Mouse (Mus musculus) megakaryocyte, embryonic 14.5 days (primary cell): ENCODE results near the gene Camk2b. TPM values are rescaled to one million over a fixed set of nuclear protein-coding genes. Genes with fewer than 3 reads are reported as not detected.

ENCODE experiments used
- H3K27me3 ChIP-seq: replicated peaks from 2 replicates; pipeline ENCODE3; 2012; ENCODE audit warnings: inconsistent platforms
- H3K36me3 ChIP-seq: replicated peaks from 2 replicates; pipeline ENCODE3; 2012; ENCODE audit warnings: low read length, inconsistent platforms, mixed read lengths
- H3K4me1 ChIP-seq: 2 replicates; pipeline ENCODE4 v1.6.1; 2012; ENCODE audit warnings: inconsistent platforms
- H3K4me3 ChIP-seq: replicated peaks from 2 replicates; pipeline ENCODE3; 2012; ENCODE audit warnings: moderate library complexity, mild to moderate bottlenecking, inconsistent platforms
- H3K9me3 ChIP-seq: 2 replicates; pipeline ENCODE4 v1.6.1; 2012; ENCODE audit warnings: inconsistent platforms
- FLI1 ChIP-seq: IDR thresholded peaks from 2 replicates; pipeline ENCODE4 v1.6.1; 2012; ENCODE audit warnings: low read length, inconsistent platforms, mixed read lengths
- GATA1 ChIP-seq: IDR thresholded peaks from 3 replicates; pipeline ENCODE4 v1.6.1; 2012; ENCODE audit warnings: mixed read lengths, low read length, inconsistent platforms, borderline replicate concordance
- polyA plus RNA-seq: library from polyadenylated mRNA; stranded (reverse); fragments of >175 nt; gene quantifications from 2 replicates; pipeline ENCODE4 v1.2.3, GENCODE M21; 2012; ENCODE audit warnings: low replicate concordance; ENCODE audit not compliant: insufficient read depth

Gene Camk2b
- polyA plus RNA-seq, 1 experiment: 0.11 TPM

DNA sequence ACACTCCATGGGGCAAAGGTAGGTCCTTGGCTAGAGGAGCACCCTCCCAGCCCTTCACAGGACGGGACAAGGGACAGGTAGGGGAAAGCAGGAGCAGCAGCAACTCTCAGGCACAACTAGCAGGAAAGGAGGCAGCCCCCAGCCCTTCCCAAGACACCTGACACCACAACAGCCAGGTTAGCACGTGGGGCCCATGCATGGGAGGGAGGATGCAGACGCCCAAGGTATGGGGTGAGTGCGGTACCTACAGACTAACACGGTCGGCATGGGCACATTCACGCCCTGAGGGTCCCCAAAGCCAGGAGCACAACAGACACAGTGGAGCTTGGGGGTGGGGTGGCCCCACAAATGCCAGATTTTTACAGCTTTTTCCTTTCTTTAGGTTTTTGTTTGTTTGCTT, 95.0 kb downstream of the Camk2b start:
- Histone ChIP-seq H3K36me3 (peaks cover 58% of the 10 kb centered on the region), H3K4me1 (peaks cover 30% of the 10 kb centered on the region), H3K4me3 (no peak overlapping the region), H3K9me3 (no peaks in the 10 kb centered on the region), H3K27me3 (peaks cover 5% of the 10 kb centered on the region)
- no peak for TF ChIP-seq FLI1
- TF ChIP-seq GATA1: no peak

DNA sequence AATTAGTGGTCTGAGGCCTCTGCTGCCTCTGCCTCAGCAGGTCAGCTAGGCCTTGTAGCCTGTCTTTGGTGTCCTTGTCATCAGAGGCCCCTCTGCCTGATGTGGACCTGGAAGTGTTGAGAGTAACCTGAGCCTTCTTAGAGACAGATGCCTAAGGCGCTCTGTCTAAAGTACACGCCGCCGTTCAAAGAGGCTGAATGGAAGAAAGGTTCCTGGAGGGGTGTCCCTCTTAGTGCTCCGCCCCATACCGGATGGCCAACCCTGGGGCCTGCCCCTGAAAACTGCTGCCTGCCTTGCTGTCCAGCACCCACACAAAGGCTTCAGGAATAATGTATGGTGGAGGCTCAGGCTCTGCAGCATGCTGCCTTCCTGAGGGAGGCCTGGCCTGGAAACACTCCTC, 97.9 kb downstream of the Camk2b start:
- peaks cover 87% of the 10 kb centered on the region for H3K36me3 ChIP-seq
- H3K4me1 ChIP-seq: peaks cover 14% of the 10 kb centered on the region
- H3K9me3 ChIP-seq: no peaks in the 10 kb centered on the region
- no peak overlapping the region for H3K4me3 ChIP-seq
- no peak for TF ChIP-seq FLI1
- no peak for TF ChIP-seq GATA1
- H3K27me3 ChIP-seq: no peaks in the 10 kb centered on the region

DNA sequence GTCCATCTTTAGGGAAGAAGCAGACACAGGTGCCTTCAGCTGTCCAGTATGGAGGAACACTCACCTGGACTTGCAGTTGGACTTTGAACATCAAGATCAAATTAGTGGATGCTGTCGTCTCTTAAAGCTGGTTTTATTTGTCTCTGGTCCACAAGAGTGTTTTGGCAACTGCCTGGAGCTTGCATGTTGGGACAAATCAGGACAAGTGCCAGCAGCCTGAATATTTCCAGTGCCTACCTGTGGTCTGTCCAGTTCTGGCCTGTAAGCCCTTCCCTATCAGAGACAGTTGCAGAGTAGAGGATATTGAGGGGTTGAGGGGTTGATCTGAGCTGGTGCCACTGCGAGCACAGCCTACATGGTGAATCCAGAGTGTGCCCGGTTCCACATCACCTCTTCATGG, 99.4 kb downstream of the Camk2b start:
- Histone ChIP-seq H3K9me3 (no peaks in the 10 kb centered on the region), H3K27me3 (no peaks in the 10 kb centered on the region), H3K36me3 (peaks cover 97% of the 10 kb centered on the region), H3K4me1 (peaks cover 6% of the 10 kb centered on the region; the same call in 1 of the 2 replicates), H3K4me3 (no peak overlapping the region)
- no peak for TF ChIP-seq FLI1
- TF ChIP-seq GATA1: no peak

DNA sequence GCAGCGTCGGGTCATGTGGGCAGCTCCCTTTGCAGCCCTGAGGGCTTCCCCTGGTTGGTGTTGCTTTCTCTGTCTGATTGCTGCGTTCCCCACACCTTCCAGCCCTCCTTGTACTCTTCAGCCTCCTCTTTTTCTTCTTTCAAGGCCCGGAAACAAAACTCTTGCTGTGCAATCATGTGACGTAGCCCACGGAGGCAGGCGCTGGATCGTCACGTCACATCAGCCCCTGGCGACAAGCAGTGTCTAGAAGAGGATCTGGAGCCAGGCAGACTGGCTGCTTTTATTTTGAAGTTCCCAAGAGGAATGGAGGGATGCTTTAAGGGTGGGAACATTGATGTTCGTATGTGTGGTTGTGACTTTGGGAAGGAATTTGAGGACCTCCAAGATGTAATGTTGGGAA, 100.3 kb downstream of the Camk2b start:
- Histone ChIP-seq H3K9me3 (no peaks in the 10 kb centered on the region), H3K27me3 (no peaks in the 10 kb centered on the region), H3K36me3 (peaks cover 99% of the 10 kb centered on the region), H3K4me3 (no peak overlapping the region), H3K4me1 (peaks cover 6% of the 10 kb centered on the region; the same call in 1 of the 2 replicates)
- TF ChIP-seq GATA1 (no peak), FLI1 (no peak)

DNA sequence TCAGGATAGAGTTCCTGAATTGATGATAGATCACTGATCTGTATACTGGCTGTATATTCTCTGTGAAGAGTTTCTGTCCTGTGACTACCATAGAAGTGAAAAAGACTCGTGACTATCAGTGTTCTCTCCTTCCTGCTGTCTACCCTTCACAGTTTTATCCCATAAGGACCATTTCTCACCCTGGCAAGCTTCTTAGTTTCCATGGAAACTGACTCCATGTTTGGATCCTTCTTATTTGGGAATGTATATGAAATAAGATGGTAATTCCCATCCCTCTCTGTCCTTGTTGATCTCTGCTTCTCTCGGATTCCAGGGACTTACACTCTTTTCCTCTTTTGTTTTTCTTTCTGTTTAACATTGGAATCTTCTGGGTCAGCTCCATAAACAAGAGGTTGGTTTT, 106.1 kb downstream of the Camk2b start:
- Histone ChIP-seq H3K27me3 (no peaks in the 10 kb centered on the region), H3K9me3 (no peaks in the 10 kb centered on the region), H3K4me3 (no peak overlapping the region), H3K4me1 (peaks cover 39% of the 10 kb centered on the region), H3K36me3 (peaks cover 75% of the 10 kb centered on the region)
- TF ChIP-seq FLI1: no peak
- TF ChIP-seq GATA1: no peak

DNA sequence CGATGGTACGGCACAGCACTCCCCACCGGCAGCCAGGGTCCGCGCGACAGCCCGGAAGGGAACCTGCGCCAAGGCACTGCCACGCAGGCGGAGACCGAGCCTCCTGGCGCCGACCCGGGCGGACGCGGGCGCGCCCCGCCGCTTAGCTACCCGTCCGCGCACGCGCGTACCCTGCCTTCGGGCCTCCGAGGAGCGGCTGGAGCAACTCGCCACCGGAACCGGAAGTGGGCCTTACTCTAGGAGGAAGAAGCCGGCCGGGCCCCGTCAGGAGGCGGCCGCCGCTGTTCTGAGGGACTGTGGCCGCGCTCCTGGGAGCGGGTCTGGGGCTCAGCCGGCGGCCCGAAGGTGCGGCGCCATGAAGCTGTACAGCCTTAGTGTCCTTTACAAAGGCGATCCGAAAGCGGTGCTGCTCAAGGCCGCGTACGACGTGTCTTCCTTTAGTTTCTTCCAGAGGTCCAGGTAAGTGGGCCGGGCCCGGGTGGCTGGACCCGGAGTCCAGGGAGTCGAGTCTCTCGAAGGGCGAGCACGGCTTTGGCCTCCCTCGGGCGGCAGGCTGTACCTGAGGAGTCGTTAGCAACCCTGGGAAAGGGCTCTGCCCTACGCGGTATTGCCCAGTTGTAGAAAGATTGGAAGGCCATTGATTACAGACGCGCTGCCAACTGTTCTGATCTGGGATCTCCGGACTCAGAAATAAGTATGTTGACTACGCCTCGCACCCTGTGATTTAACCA, 110.5 kb downstream of the Camk2b start, which contains the start of gene Ykt6:
Ykt6 (plus strand) TSS at position 148 of the 731 bp plus-strand sequence.
- Histone ChIP-seq H3K27me3 (no peaks in the 10 kb centered on the region), H3K4me1 (peaks cover 48% of the 10 kb centered on the region), H3K4me3 (peak within 1 kb of the TSS; percentile 93), H3K9me3 (no peaks in the 10 kb centered on the region), H3K36me3 (peaks cover 31% of the 10 kb centered on the region)
- TF ChIP-seq FLI1 (peak; percentile 59; the same call in 1 of the 2 replicates), GATA1 (no peak)

DNA sequence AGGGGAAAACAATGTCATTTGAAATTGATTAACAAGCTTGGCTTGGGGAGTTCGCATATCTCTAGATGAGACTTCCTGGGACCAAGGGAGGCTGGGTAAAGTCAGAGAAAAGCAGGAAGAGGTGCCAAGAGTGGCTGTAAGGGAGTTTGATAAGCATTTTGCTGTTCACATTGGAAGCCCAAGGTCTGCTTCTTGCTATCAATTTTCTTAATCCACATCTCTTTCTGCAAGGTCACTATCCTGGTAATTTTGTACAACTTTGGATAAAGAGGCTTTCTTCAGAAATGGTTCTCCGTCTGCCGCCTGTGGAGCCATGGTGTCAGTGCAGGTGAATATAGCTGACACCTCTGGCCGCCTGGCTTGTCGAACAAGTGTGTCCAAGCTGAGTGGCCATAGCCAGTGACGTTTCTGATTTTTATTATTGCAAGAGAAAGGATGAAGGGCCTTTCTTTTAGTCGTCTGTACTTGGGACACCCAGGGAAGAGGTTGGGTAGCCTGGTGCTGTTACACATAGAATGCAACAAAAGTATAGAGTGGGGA, 111.1 kb downstream of the Camk2b start:
- H3K36me3 ChIP-seq: peaks cover 25% of the 10 kb centered on the region
- H3K4me3 ChIP-seq: peak overlapping the region; percentile 93
- no peaks in the 10 kb centered on the region for H3K9me3 ChIP-seq
- TF ChIP-seq GATA1: no peak
- no peak for TF ChIP-seq FLI1
- H3K27me3 ChIP-seq: no peaks in the 10 kb centered on the region
- peaks cover 51% of the 10 kb centered on the region for H3K4me1 ChIP-seq

DNA sequence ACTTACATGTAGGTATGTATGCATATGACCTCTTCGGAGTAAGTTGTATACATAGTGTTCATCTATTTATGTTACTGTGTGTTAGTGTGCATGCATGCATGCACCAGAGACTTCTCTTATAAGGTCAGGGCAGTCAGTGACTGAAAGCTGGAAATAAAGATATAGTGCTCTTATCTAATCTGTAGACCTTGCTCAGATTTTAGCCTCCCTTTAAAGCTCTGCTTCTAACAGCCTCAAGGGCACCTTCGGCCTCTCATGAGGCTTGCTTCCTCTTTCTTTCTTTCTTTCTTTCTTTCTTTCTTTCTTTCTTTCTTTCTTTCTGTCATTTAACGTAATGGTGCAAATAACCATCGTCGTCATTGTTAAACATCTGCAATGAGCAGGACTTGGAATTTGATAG, 111.7 kb downstream of the Camk2b start:
- TF ChIP-seq GATA1 (no peak), FLI1 (no peak)
- H3K9me3 ChIP-seq: no peaks in the 10 kb centered on the region
- peaks cover 20% of the 10 kb centered on the region for H3K36me3 ChIP-seq
- no peak overlapping the region for H3K4me3 ChIP-seq
- H3K27me3 ChIP-seq: no peaks in the 10 kb centered on the region
- H3K4me1 ChIP-seq: peaks cover 56% of the 10 kb centered on the region

DNA sequence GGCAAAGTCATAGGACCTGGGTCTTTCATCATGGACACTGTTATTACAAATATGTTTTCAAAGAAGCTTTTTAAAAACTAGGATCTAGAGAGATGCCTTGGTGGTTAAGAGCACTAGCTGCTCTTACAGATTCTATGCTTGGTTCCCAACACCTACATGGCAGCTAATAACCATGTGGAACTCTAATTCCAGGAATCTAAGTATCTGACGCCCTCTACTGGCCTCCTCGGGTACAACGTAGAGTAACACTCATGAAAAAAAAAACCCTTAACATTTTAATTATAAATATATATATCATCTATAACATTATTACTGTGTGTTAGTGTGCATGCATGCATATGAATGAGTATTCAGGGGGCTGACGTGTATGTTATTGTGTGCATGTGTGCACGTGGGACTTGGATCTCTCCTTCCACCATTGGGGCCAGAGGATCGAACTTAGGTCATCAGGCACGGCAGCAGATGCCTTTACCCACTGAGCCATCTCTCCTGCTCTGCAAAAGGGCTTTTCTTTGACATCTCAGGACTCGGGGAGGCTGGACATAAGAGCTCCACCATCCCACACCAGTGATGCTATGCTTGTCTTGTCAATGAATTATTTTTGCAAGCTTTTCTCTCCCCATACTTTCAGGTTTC, 112.9 kb downstream of the Camk2b start:
- H3K9me3 ChIP-seq: no peaks in the 10 kb centered on the region
- TF ChIP-seq GATA1 (no peak), FLI1 (no peak)
- H3K36me3 ChIP-seq: peaks cover 8% of the 10 kb centered on the region
- peaks cover 6% of the 10 kb centered on the region for H3K27me3 ChIP-seq
- no peak overlapping the region for H3K4me3 ChIP-seq
- peaks cover 60% of the 10 kb centered on the region for H3K4me1 ChIP-seq

DNA sequence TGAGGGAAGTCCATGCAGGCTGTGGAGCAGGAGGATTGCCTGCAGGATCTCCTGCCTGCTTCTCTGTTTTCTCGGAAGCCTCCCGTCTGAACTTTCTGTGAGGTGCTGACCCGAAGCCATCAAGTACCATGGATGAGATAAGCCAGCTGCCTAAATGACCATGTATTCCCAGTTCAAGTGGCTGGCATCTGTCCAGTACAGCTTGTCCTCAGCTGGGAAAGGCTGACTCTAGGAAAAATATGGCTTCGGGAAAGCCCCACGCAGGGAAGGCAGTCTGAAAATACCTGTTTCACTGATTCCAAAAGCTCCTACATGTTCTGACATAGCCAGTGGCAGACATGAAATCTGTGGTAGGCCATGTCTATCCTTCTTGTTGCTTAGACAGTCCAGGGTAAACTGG, 113.7 kb downstream of the Camk2b start:
- H3K4me1 ChIP-seq: peaks cover 52% of the 10 kb centered on the region
- no peak overlapping the region for H3K4me3 ChIP-seq
- H3K9me3 ChIP-seq: no peaks in the 10 kb centered on the region
- H3K36me3 ChIP-seq: peaks cover 2% of the 10 kb centered on the region
- TF ChIP-seq GATA1: no peak
- no peak for TF ChIP-seq FLI1
- peaks cover 12% of the 10 kb centered on the region for H3K27me3 ChIP-seq
